Mouse (Mus musculus) embryo, embryonic 11 days (tissue): ENCODE measurements around the gene Tmem131l.

ENCODE experiments used
- DNase-seq: peaks from one replicate; pipeline ENCODE4 v3.0.0-alpha.2; 2015

Gene Tmem131l

GRCm38 (mm10) chr3:84039646-84040475 lies at the start of gene Tmem131l:
TSS of gene Tmem131l (minus strand) at chr3:84040175.
- DNase-seq, result peak; percentile 95

- peak; percentile 36 for DNase-seq
Observed at GRCm38 (mm10) chr3:84086921-84087320, 46.9 kb upstream of the Tmem131l start.

- DNase-seq, result no peak
Observed at GRCm38 (mm10) chr3:84086337-84086736, 46.4 kb upstream of the Tmem131l start.

GRCm38 (mm10) chr3:84085429-84085828 lies 45.5 kb upstream of the Tmem131l start:
- peak; percentile 66 for DNase-seq

- no peak for DNase-seq
Observed at GRCm38 (mm10) chr3:84081208-84081722, 41.3 kb upstream of the Tmem131l start.

GRCm38 (mm10) chr3:84080074-84080473 lies 40.1 kb upstream of the Tmem131l start:
- no peak for DNase-seq

GRCm38 (mm10) chr3:84077505-84077904 lies 37.5 kb upstream of the Tmem131l start:
- no peak for DNase-seq

- DNase-seq, result no peak
Observed at GRCm38 (mm10) chr3:84076543-84077332, 36.8 kb upstream of the Tmem131l start.

GRCm38 (mm10) chr3:84075516-84075915 lies 35.5 kb upstream of the Tmem131l start:
- no peak for DNase-seq

GRCm38 (mm10) chr3:84074777-84075176 lies 34.8 kb upstream of the Tmem131l start:
- no peak for DNase-seq

- no peak for DNase-seq
Observed at GRCm38 (mm10) chr3:84071641-84072040, 31.7 kb upstream of the Tmem131l start.

GRCm38 (mm10) chr3:84070811-84071210 lies 30.8 kb upstream of the Tmem131l start:
- no peak for DNase-seq

- no peak for DNase-seq
Observed at GRCm38 (mm10) chr3:84068831-84069709, 29.1 kb upstream of the Tmem131l start.

- no peak for DNase-seq
Observed at GRCm38 (mm10) chr3:84065825-84066224, 25.9 kb upstream of the Tmem131l start.

- no peak for DNase-seq
Observed at GRCm38 (mm10) chr3:84063369-84063914, 23.5 kb upstream of the Tmem131l start.

- peak; percentile 14 for DNase-seq
Observed at GRCm38 (mm10) chr3:84061523-84062453, 21.8 kb upstream of the Tmem131l start.

- DNase-seq, result no peak
Observed at GRCm38 (mm10) chr3:84060946-84061345, 21.0 kb upstream of the Tmem131l start.

GRCm38 (mm10) chr3:84060128-84060527 lies 20.2 kb upstream of the Tmem131l start:
- DNase-seq, result peak; percentile 36

- peak; percentile 29 for DNase-seq
Observed at GRCm38 (mm10) chr3:84059676-84060075, 19.7 kb upstream of the Tmem131l start.

GRCm38 (mm10) chr3:84059261-84059660 lies 19.3 kb upstream of the Tmem131l start:
- DNase-seq, result peak; percentile 62

- peak; percentile 57 for DNase-seq
Observed at GRCm38 (mm10) chr3:84048729-84049175, 8.8 kb upstream of the Tmem131l start.
